Mouse (Mus musculus) liver, postnatal 0 days (tissue): ENCODE measurements around the gene Pla2g4b.

Experiments
- CTCF ChIP-seq: sonication (generic); IDR thresholded peaks from 2 replicates; pipeline ENCODE4 v1.5.1; 2016; ENCODE audit warnings: antibody characterized with exemption, low read depth
- EP300 ChIP-seq: IDR thresholded peaks from 2 replicates; pipeline ENCODE4 v1.6.1; 2016; ENCODE audit warnings: antibody characterized with exemption, low read depth, mild to moderate bottlenecking

- peak; percentile 65 for TF ChIP-seq CTCF
- TF ChIP-seq EP300, result no peak
Observed at GRCm38 (mm10) chr2:120076076-120076705, 43.0 kb downstream of the Pla2g4b start.
